Mouse (Mus musculus) mesoderm, embryonic 11.5 days (tissue): ENCODE results near the gene Wnt10b.

ENCODE experiments used
- DNase-seq: peaks from one replicate; pipeline ENCODE4 v3.0.0-alpha.2; 2012; ENCODE audit warnings: low read depth, low spot score

The Wnt10b gene

GRCm38 (mm10) chr15:98729791-98730545 is 48.0 kb downstream of the Wnt10b start:
- no peak for DNase-seq

DNA sequence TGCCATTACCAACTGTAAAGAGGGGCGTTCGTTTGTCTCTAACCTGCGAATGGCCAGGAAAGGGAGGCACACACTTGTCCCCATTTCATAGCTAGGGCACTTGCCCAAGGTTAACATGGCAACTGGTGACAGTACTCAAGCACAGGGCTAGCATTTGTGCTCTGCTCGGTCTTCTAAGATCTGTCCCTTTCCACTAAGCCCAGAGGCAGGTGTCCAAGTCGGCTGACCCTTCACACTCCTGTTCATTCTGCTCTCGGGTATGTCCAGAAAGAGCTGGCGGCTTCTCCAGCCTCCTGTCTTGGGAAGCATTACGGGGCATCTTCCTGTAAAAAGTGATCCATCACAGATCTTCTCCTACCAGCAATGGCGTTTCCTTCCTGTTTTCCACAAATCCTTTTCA is 49.6 kb downstream of the Wnt10b start:
- DNase-seq, result no peak

DNA sequence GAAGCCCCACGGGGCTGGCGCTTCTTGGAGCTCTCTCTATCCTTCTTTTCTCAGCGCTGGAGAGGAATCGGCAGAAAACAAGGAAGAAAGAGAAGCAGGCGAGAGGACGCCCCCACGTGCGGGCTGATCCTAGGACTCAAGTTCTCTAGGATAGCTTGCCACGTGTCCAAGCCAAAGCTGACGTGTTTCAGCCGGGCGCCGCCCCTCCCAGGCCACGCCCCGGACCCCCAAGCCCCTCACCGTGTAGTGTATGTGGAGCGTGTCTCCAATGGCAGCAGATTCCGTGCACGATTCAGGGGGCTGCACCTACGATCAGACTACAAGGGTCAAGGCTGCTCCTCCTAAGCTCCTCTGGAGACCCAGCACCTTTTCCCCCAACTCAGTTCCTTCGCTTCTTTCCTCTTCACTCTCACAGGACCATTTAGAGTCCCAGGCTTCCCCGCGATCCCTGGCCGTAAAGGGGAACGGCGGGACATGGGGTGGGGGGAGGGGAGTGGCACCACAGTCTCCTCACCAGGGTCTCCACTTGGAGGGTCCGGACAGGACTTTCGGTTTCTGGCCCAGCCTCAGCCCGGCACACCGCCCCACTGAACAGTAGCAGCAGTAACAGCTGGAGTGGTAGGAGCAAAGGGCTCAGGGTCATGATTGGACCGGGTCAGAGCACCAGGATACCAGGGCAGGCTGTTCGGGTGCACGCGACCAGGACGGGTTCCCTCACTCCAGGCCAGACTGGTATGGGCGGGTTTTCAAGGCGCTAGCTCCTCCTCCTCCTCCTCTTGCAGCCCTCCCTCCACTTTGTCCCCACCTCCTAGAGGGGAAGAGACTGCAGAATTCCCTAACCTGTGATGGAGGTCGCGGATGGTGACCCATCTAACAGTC is 50.3 kb downstream of the Wnt10b start, which contains the start of gene Fkbp11:
TSS of gene Fkbp11 (minus strand) at position 756 of the 879 bp plus-strand sequence.
- peak; percentile 79 for DNase-seq

- no peak for DNase-seq
These were observed 51.2 kb downstream of the Wnt10b start for GRCm38 (mm10) chr15:98726746-98727145.

GRCm38 (mm10) chr15:98726079-98726478 is 51.9 kb downstream of the Wnt10b start:
- DNase-seq, result no peak

- DNase-seq, result no peak
These were observed 53.5 kb downstream of the Wnt10b start for GRCm38 (mm10) chr15:98724441-98724840.

- DNase-seq, result no peak
These were observed 55.1 kb downstream of the Wnt10b start for GRCm38 (mm10) chr15:98722854-98723253.

DNA sequence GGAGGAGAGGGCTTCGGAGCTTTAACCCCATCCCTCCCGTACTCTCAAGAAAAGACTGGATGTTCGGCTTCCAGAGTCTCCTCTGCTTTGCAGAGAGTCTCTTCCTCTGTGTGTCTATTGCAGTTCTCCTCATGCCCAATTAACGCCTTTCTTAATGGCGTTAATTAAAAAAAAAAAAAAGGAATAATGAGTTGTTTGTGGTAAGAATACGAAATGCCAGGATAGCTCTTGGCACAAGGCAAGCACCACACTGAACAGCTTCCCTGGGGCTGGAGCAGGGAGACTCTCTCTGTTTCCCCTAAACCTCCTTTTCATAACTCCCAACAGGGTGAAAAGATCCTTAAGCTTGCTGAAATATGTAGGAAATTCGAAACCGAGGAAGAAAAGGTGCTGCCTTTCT is 55.8 kb downstream of the Wnt10b start:
- DNase-seq, result no peak
